Mouse (Mus musculus) hindbrain, embryonic 14.5 days (tissue): Measurements from ENCODE around the gene Egfl6. TPM values are rescaled to one million over a fixed set of nuclear protein-coding genes. Genes with fewer than 3 reads are reported as not detected.
"Not testable (repeated sequence)": the region's sequence is repeated elsewhere in the genome, so short reads cannot be mapped to it uniquely, and the experiment has no call there.

ENCODE experiments used
- ATAC-seq: fragments of 200-750 bp; cut with Nextera tagmentation; 2 replicates; pipeline ENCODE4 v1.8.0; 2017; ENCODE audit warnings: moderate number of reproducible peaks, mild to moderate bottlenecking, moderate TSS enrichment, moderate library complexity; ENCODE audit not compliant: low FRiP score
- DNase-seq: peaks from one replicate; pipeline ENCODE4 v3.0.0-alpha.2; 2015; ENCODE audit warnings: low spot score
- H3K27ac ChIP-seq: fragments of 300-500 bp; sonication (generic); 2 replicates; pipeline ENCODE4 v1.5.1; 2014; ENCODE audit warnings: mild to moderate bottlenecking, moderate library complexity
- H3K27me3 ChIP-seq: fragments of 300-500 bp; sonication (generic); 2 replicates; pipeline ENCODE4 v1.6.1; 2014; ENCODE audit warnings: mild to moderate bottlenecking, low read length, mixed read lengths; ENCODE audit not compliant: control insufficient read depth, insufficient read depth
- H3K36me3 ChIP-seq: fragments of 300-500 bp; sonication (generic); replicated peaks from 2 replicates; pipeline ENCODE4 v1.6.1; 2014; ENCODE audit not compliant: control insufficient read depth, insufficient read depth
- H3K4me1 ChIP-seq: fragments of 300-500 bp; sonication (generic); replicated peaks from 2 replicates; pipeline ENCODE4 v1.6.1; 2014; ENCODE audit warnings: antibody characterized with exemption, low read length, mixed read lengths; ENCODE audit not compliant: control insufficient read depth, insufficient read depth
- H3K4me2 ChIP-seq: fragments of 300-500 bp; sonication (generic); replicated peaks from 2 replicates; pipeline ENCODE4 v1.6.1; 2014; ENCODE audit warnings: mild to moderate bottlenecking, moderate library complexity
- H3K4me3 ChIP-seq: fragments of 300-500 bp; sonication (generic); replicated peaks from 2 replicates; pipeline ENCODE4 v1.5.1; 2014; ENCODE audit warnings: mild to moderate bottlenecking, low read length
- H3K9ac ChIP-seq: fragments of 300-500 bp; sonication (generic); 2 replicates; pipeline ENCODE4 v1.6.1; 2014
- H3K9me3 ChIP-seq: fragments of 300-500 bp; sonication (generic); 2 replicates; pipeline ENCODE4 v1.6.1; 2016; ENCODE audit warnings: low read length; ENCODE audit not compliant: control insufficient read depth
- WGBS: fragments of 180-500 bp; shearing (Covaris S2); extraction: QIAGEN DNeasy Blood & Tissue Kit; methylation state at CpG from one replicate; pipeline ENCODE4 v1.1.7; 2014; 5-methylcytosine and 5-hydroxymethylcytosine counted together
- polyA plus RNA-seq: library from polyadenylated mRNA; unstranded; fragments of >200 nt; fragmentation: Nextera tagmentation; extraction: Ambion mirVana; gene quantifications from 2 replicates; pipeline ENCODE4 v1.2.1, GENCODE M21; 2014

Egfl6 gene
- polyA plus RNA-seq, 1 experiment from 2014 or later, result 3.9 TPM

- Histone ChIP-seq H3K4me3 (no peak overlapping the region), H3K36me3 (no peaks in the 10 kb centered on the region), H3K27me3 (no peaks in the 10 kb centered on the region; the same call in none of the 2 replicates), H3K9me3 (no peaks in the 10 kb centered on the region), H3K4me2 (no peak overlapping the region), H3K9ac (no peak overlapping the region), H3K27ac (no peak overlapping the region), H3K4me1 (no peaks in the 10 kb centered on the region)
- 95% methylated on average over 2 of the region's 2 CpGs for WGBS
- DNase-seq, result no peak
- ATAC-seq, result no peak
Measured at GRCm38 (mm10) chrX:166525637-166526315, 59.7 kb downstream of the Egfl6 start.

GRCm38 (mm10) chrX:166520782-166521181, 64.7 kb downstream of the Egfl6 start:
- H3K9ac ChIP-seq, result no peak overlapping the region
- H3K4me2 ChIP-seq, result no peak overlapping the region
- DNase-seq (no peak), ATAC-seq (no peak)
- 86% methylated on average over 5 of the region's 5 CpGs for WGBS
- H3K4me1 ChIP-seq, result no peaks in the 10 kb centered on the region
- no peak overlapping the region for H3K27ac ChIP-seq
- H3K4me3 ChIP-seq, result no peak overlapping the region
- H3K36me3 ChIP-seq, result no peaks in the 10 kb centered on the region
- no peaks in the 10 kb centered on the region for H3K9me3 ChIP-seq
- H3K27me3 ChIP-seq, result peaks cover 4% of the 10 kb centered on the region; the same call in 1 of the 2 replicates

GRCm38 (mm10) chrX:166518345-166518744, 67.2 kb downstream of the Egfl6 start, which contains the start of gene Tceanc:
TSS of gene Tceanc (minus strand) at chrX:166518567.
- Histone ChIP-seq H3K4me2 (no peak within 1 kb of the TSS), H3K9ac (no peak within 1 kb of the TSS), H3K4me3 (no peak within 1 kb of the TSS), H3K36me3 (no peaks in the 10 kb centered on the region), H3K27me3 (peaks cover 12% of the 10 kb centered on the region; the same call in 1 of the 2 replicates), H3K27ac (no peak within 1 kb of the TSS), H3K9me3 (no peaks in the 10 kb centered on the region), H3K4me1 (no peaks in the 10 kb centered on the region)
- DNase-seq (no peak), ATAC-seq (no peak)
- WGBS, result 71% methylated on average over 16 of the region's 16 CpGs

- Histone ChIP-seq H3K27me3 (peaks cover 12% of the 10 kb centered on the region; the same call in 1 of the 2 replicates), H3K4me3 (no peak overlapping the region), H3K27ac (no peak overlapping the region), H3K4me1 (no peaks in the 10 kb centered on the region), H3K36me3 (no peaks in the 10 kb centered on the region), H3K4me2 (no peak overlapping the region), H3K9ac (no peak overlapping the region), H3K9me3 (no peaks in the 10 kb centered on the region)
- DNase-seq, result no peak
- WGBS, result 92% methylated on average over 1 of the region's 1 CpGs
- ATAC-seq, result no peak
Measured at GRCm38 (mm10) chrX:166516631-166517030, 68.9 kb downstream of the Egfl6 start.

GRCm38 (mm10) chrX:166515923-166516322, 69.6 kb downstream of the Egfl6 start:
- no peaks in the 10 kb centered on the region for H3K4me1 ChIP-seq
- DNase-seq, result no peak
- H3K4me2 ChIP-seq, result no peak overlapping the region
- 89% methylated on average over 3 of the region's 3 CpGs for WGBS
- no peak overlapping the region for H3K9ac ChIP-seq
- no peak for ATAC-seq
- no peaks in the 10 kb centered on the region for H3K36me3 ChIP-seq
- peaks cover 12% of the 10 kb centered on the region; the same call in 1 of the 2 replicates for H3K27me3 ChIP-seq
- H3K9me3 ChIP-seq, result no peaks in the 10 kb centered on the region
- no peak overlapping the region for H3K4me3 ChIP-seq
- H3K27ac ChIP-seq, result no peak overlapping the region

GRCm38 (mm10) chrX:166514035-166514434, 71.5 kb downstream of the Egfl6 start:
- H3K36me3 ChIP-seq, H3K4me1 ChIP-seq, H3K9ac ChIP-seq, H3K27ac ChIP-seq, ATAC-seq, H3K9me3 ChIP-seq, H3K4me3 ChIP-seq, DNase-seq: not testable (repeated sequence)
- 36% methylated on average over 12 of the region's 12 CpGs for WGBS
- H3K4me2 ChIP-seq, result peak overlapping the region; percentile 29
- H3K27me3 ChIP-seq, result peaks cover 12% of the 10 kb centered on the region; the same call in 1 of the 2 replicates

GRCm38 (mm10) chrX:166512071-166512470, 73.4 kb downstream of the Egfl6 start:
- H3K4me3 ChIP-seq, result no peak overlapping the region
- ATAC-seq, result no peak
- no peak overlapping the region for H3K9ac ChIP-seq
- no peak overlapping the region for H3K4me2 ChIP-seq
- H3K36me3 ChIP-seq, result no peaks in the 10 kb centered on the region
- 93% methylated on average over 4 of the region's 4 CpGs for WGBS
- no peak for DNase-seq
- no peaks in the 10 kb centered on the region for H3K4me1 ChIP-seq
- no peak overlapping the region for H3K27ac ChIP-seq
- no peaks in the 10 kb centered on the region for H3K9me3 ChIP-seq
- H3K27me3 ChIP-seq, result peaks cover 12% of the 10 kb centered on the region; the same call in 1 of the 2 replicates

- ATAC-seq, result no peak
- no peak overlapping the region for H3K9ac ChIP-seq
- peaks cover 11% of the 10 kb centered on the region; the same call in 1 of the 2 replicates for H3K27me3 ChIP-seq
- no peak overlapping the region for H3K4me2 ChIP-seq
- no peak for DNase-seq
- H3K9me3 ChIP-seq, result no peaks in the 10 kb centered on the region
- H3K36me3 ChIP-seq, result no peaks in the 10 kb centered on the region
- no peak overlapping the region for H3K4me3 ChIP-seq
- no peak overlapping the region for H3K27ac ChIP-seq
- no peaks in the 10 kb centered on the region for H3K4me1 ChIP-seq
Measured at GRCm38 (mm10) chrX:166511107-166511506, 74.4 kb downstream of the Egfl6 start.

GRCm38 (mm10) chrX:166509761-166510738, 75.5 kb downstream of the Egfl6 start:
- peak; percentile 92 for DNase-seq
- 21% methylated on average over 59 of the region's 65 CpGs for WGBS
- H3K27ac ChIP-seq, result peak overlapping the region; percentile 98
- H3K4me1 ChIP-seq, result no peaks in the 10 kb centered on the region
- 0 out of 2 replicates have a peak, but pooled peaks cover under 1% of the 10 kb centered on the region for H3K27me3 ChIP-seq
- peak overlapping the region; percentile 54 for H3K4me3 ChIP-seq
- no peaks in the 10 kb centered on the region for H3K9me3 ChIP-seq
- peak; percentile 99 for ATAC-seq
- peak overlapping the region; percentile 50 for H3K4me2 ChIP-seq
- peak overlapping the region; percentile 82 for H3K9ac ChIP-seq
- no peaks in the 10 kb centered on the region for H3K36me3 ChIP-seq
